Comparison of ENCODE assay signal across 13 mouse cellular contexts in the genomic region with DNA sequence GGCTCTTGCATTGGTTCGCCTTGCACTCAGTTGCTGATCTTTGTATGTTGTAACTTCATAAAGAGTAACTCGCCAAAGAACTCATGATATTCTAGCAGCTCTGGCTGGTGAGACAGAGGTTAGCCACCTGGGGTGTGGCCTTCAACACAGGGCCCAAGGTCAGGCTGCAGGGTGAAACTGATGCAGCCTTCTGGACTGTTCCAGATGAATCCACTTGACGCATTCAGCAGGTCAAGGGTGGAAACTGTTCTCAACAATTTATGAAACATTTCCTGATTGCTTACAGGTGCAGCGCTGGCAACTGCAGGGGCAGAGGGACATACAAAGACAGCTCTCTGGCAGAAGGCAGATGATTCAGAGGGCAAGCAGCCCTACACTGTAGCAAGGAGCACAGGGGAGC. TPM values are rescaled to one million over a fixed set of nuclear protein-coding genes. Genes with fewer than 3 reads are reported as not detected.
DNase-seq lines count a peak whose midpoint lies in the region; ATAC-seq lines count a peak whose summit lies in the region.
"Had no signal": no experiment of that assay in that cellular context is flagged by ENCODE, and none has a peak within 500 bp of the region (broad histone marks: within the 10 kb centered on the region; RNA-seq: fewer than 3 reads in every experiment).

No protein-coding gene starts in this region.

- H3K36me3 ChIP-seq in hindbrain, embryonic 13.5 days = peaks cover 45% of the 10 kb centered on the region
- 0 out of 2 replicates have a peak, but pooled peaks cover under 1% of the 10 kb centered on the region for H3K36me3 ChIP-seq in hindbrain, embryonic 11.5 days (ENCODE audit: control insufficient read depth, insufficient read depth, low read length)
- H3K36me3 ChIP-seq in forebrain, embryonic 13.5 days (ENCODE audit: poor library complexity, severe bottlenecking) = peaks cover 47% of the 10 kb centered on the region
- H3K36me3 ChIP-seq in midbrain, embryonic 15.5 days (replicated peaks) = peaks cover 6% of the 10 kb centered on the region; the same call in 1 of the 2 replicates

- no peak overlapping the region for H3K4me2 ChIP-seq in hindbrain, embryonic 13.5 days
- H3K4me2 ChIP-seq in hindbrain, embryonic 11.5 days (replicated peaks; ENCODE audit: low read depth, low read length) = no peak overlapping the region
- H3K4me2 ChIP-seq in forebrain, embryonic 13.5 days = no peak overlapping the region
- H3K4me2 ChIP-seq in midbrain, embryonic 15.5 days = no peak overlapping the region
- H3K4me2 ChIP-seq: limb, embryonic 15.5 days; lung, embryonic 15.5 days had no signal

- peak overlapping the region; percentile 100 for H3K27ac ChIP-seq in hindbrain, embryonic 13.5 days
- no peak overlapping the region for H3K27ac ChIP-seq in hindbrain, embryonic 11.5 days (ENCODE audit: low read depth, low read length)
- peak overlapping the region; percentile 99 for H3K27ac ChIP-seq in forebrain, embryonic 13.5 days
- peak overlapping the region; percentile 99 for H3K27ac ChIP-seq in midbrain, embryonic 15.5 days
- H3K27ac ChIP-seq: limb, embryonic 15.5 days had no signal

- H3K4me1 ChIP-seq in hindbrain, embryonic 13.5 days (replicated peaks) = peaks cover 82% of the 10 kb centered on the region
- peaks cover 40% of the 10 kb centered on the region for H3K4me1 ChIP-seq in hindbrain, embryonic 11.5 days (replicated peaks; ENCODE audit: control insufficient read depth, insufficient read depth, low read length)
- peaks cover 89% of the 10 kb centered on the region for H3K4me1 ChIP-seq in forebrain, embryonic 13.5 days
- H3K4me1 ChIP-seq in midbrain, embryonic 15.5 days = peaks cover 50% of the 10 kb centered on the region

- DNase-seq in hindbrain, embryonic 11.5 days (ENCODE audit: low spot score) = no peak
- peak; percentile 36 for DNase-seq in NIH3T3 (ENCODE audit: low read depth)
- DNase-seq in embryo, embryonic 10 days (ENCODE audit: low spot score) = no peak
- no peak for DNase-seq in frontal cortex, postnatal 36 days (ENCODE audit: low spot score in 2 of 2)
- DNase-seq: heart, adult 11 months; heart, postnatal 36 days; kidney, adult 8-10 months; right cerebral cortex, adult 18-20 months had no signal

- H3K27me3 ChIP-seq in hindbrain, embryonic 13.5 days = no peaks in the 10 kb centered on the region
- no peaks in the 10 kb centered on the region for H3K27me3 ChIP-seq in hindbrain, embryonic 11.5 days (ENCODE audit: control insufficient read depth, insufficient read depth, low read length)
- no peaks in the 10 kb centered on the region for H3K27me3 ChIP-seq in forebrain, embryonic 13.5 days
- H3K27me3 ChIP-seq in midbrain, embryonic 15.5 days (replicated peaks) = no peaks in the 10 kb centered on the region
- H3K27me3 ChIP-seq: limb, embryonic 15.5 days; lung, embryonic 15.5 days had no signal

- no peak overlapping the region for H3K4me3 ChIP-seq in hindbrain, embryonic 13.5 days
- H3K4me3 ChIP-seq in hindbrain, embryonic 11.5 days (ENCODE audit: low read depth, low read length) = no peak overlapping the region
- H3K4me3 ChIP-seq in forebrain, embryonic 13.5 days = no peak overlapping the region
- H3K4me3 ChIP-seq in midbrain, embryonic 15.5 days = no peak overlapping the region
- H3K4me3 ChIP-seq: limb, embryonic 15.5 days; lung, embryonic 15.5 days had no signal

- no peak overlapping the region for H3K9ac ChIP-seq in hindbrain, embryonic 13.5 days
- no peak overlapping the region for H3K9ac ChIP-seq in hindbrain, embryonic 11.5 days (ENCODE audit: low read depth, low read length)
- 0 out of 2 replicates have a peak overlapping the region, but pooled peaks have one; percentile 12 for H3K9ac ChIP-seq in forebrain, embryonic 13.5 days
- H3K9ac ChIP-seq in midbrain, embryonic 15.5 days = no peak overlapping the region
- H3K9ac ChIP-seq: limb, embryonic 15.5 days; lung, embryonic 15.5 days had no signal

- no peaks in the 10 kb centered on the region for H3K9me3 ChIP-seq in hindbrain, embryonic 13.5 days
- H3K9me3 ChIP-seq in hindbrain, embryonic 11.5 days (ENCODE audit: control insufficient read depth, low read length) = no peaks in the 10 kb centered on the region
- H3K9me3 ChIP-seq in forebrain, embryonic 13.5 days (replicated peaks) = no peaks in the 10 kb centered on the region
- H3K9me3 ChIP-seq in midbrain, embryonic 15.5 days = no peaks in the 10 kb centered on the region
- H3K9me3 ChIP-seq: limb, embryonic 15.5 days; lung, embryonic 15.5 days had no signal

- ATAC-seq in hindbrain, embryonic 13.5 days (ENCODE audit: low FRiP score) = no peak
- no peak for ATAC-seq in hindbrain, embryonic 11.5 days (ENCODE audit: low FRiP score)
- ATAC-seq in forebrain, embryonic 13.5 days = no peak
- no peak for ATAC-seq in midbrain, embryonic 15.5 days (replicated peaks)

- WGBS in hindbrain, embryonic 13.5 days = 95% methylated on average over 4 of the region's 4 CpGs
- 88% methylated on average over 4 of the region's 4 CpGs for WGBS in hindbrain, embryonic 11.5 days
- 90% methylated on average over 4 of the region's 4 CpGs for WGBS in forebrain, embryonic 13.5 days
- 94% methylated on average over 4 of the region's 4 CpGs for WGBS in midbrain, embryonic 15.5 days

RNA-seq across cellular contexts. Expression of gene Coro1c, which starts 32.9 kb away (rescaled TPM):
- polyA plus RNA-seq in hindbrain, embryonic 13.5 days (2015; fragmentation: Nextera tagmentation; extraction: Ambion mirVana) = 176 and 190 TPM in 2 replicates
- polyA plus RNA-seq in hindbrain, embryonic 11.5 days (2014; fragmentation: Nextera tagmentation; extraction: Ambion mirVana) = 192 and 230 TPM in 2 replicates
- 235 and 246 TPM in 2 replicates for polyA plus RNA-seq in forebrain, embryonic 13.5 days (2015; fragmentation: Nextera tagmentation; extraction: Ambion mirVana)
- 198 and 206 TPM in 2 replicates for polyA plus RNA-seq in midbrain, embryonic 15.5 days (2015; fragmentation: Nextera tagmentation; extraction: Ambion mirVana)

RNA-seq across cellular contexts. Expression of gene Selplg, which starts 43.2 kb away (rescaled TPM):
- polyA plus RNA-seq in hindbrain, embryonic 13.5 days (2015; fragmentation: Nextera tagmentation; extraction: Ambion mirVana) = 1.7 and 1.9 TPM in 2 replicates
- 0.96 and 1.0 TPM in 2 replicates for polyA plus RNA-seq in hindbrain, embryonic 11.5 days (2014; fragmentation: Nextera tagmentation; extraction: Ambion mirVana)
- polyA plus RNA-seq in forebrain, embryonic 13.5 days (2015; fragmentation: Nextera tagmentation; extraction: Ambion mirVana) = 0.40 and 0.62 TPM in 2 replicates
- polyA plus RNA-seq in midbrain, embryonic 15.5 days (2015; fragmentation: Nextera tagmentation; extraction: Ambion mirVana) = 2.4 and 2.8 TPM in 2 replicates
